Mouse (Mus musculus): ENCODE results near the gene Snx29. TPM values are rescaled to one million over a fixed set of nuclear protein-coding genes. Genes with fewer than 3 reads are reported as not detected.

The Snx29 gene
- polyA plus RNA-seq, 1 experiment = 8.4 TPM

DNA sequence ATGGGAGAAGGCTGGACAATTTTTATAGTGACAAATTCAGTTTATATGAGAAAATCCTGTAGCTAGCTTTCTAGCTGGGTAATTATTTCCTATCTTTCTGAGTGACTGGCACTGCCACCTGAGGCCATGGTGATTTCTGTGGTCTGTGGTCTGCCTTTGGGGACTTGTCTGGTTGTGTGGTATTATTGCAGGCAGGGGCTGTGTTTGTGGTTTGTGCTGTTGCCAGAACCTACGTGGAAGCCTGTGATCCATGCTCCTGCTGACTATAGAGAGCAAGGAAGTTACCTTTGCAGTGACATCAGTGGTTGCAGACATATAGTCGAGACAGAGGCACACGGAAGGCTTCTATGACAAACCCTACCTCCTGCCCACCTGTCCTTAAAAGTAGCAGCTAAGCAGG lies 298.3 kb downstream of the Snx29 start:
- Histone ChIP-seq H3K4me1 (ENCODE audit: control insufficient read depth, insufficient read depth, low read length) (peaks cover under 1% of the 10 kb centered on the region; the same call in 1 of the 2 replicates), H3K27me3 (ENCODE audit: control insufficient read depth, insufficient read depth, low read length) (no peaks in the 10 kb centered on the region), H3K4me3 (replicated peaks; ENCODE audit: insufficient read depth, low read depth, low read length) (no peak overlapping the region), H3K27ac (ENCODE audit: insufficient read depth, low read length) (no peak overlapping the region)
- TF ChIP-seq CTCF (IDR thresholded peaks at IDR 0.05; ENCODE audit: borderline replicate concordance, insufficient read depth, low read depth, low read length) (no peak), POLR2A (IDR thresholded peaks at IDR 0.05; ENCODE audit: borderline replicate concordance, insufficient read depth, low read length) (no peak)
- 86% methylated on average over 3 of the region's 3 CpGs for WGBS
- no peak for DNase-seq

DNA sequence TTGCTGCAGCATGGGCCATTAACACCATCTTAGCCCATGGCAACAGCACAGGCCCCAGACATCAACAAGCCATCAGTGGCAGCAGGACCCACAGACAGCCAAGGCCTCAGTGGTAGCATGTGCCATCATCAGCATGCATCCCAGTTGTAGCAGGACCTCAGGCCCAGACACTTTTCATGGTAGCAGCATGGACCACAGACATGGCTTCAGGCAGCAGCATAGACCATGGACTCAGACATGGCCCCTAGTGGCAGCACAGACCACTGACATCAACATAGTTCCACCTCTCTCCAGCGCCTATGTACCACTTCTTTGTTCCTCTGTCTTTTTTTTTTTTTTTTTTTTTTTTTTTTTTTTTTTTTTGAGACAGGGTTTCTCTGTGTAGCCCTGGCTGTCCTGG lies 299.0 kb downstream of the Snx29 start:
- WGBS = 88% methylated on average over 1 of the region's 1 CpGs

DNA sequence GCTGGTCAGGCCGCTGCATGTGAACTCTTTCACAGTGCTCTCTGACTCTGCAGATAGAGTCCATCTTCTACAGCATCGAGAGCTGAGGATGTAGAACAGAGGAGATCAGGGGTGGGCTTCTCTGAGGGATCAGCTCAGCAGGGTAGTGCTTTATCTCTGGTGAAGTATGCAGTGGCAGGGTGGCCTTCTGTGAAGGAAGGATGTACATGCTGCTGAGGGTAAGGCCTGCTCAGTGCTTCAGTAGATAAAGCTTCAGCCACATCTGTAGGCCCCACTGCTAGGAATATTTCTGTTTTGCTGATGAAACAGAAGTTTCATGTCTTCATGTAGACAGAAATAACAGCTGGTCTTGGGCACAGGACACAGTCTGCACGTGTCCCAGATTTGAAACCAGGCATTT lies 300.3 kb downstream of the Snx29 start:
- Histone ChIP-seq H3K27ac (ENCODE audit: insufficient read depth, low read length) (no peak overlapping the region), H3K4me3 (replicated peaks; ENCODE audit: insufficient read depth, low read depth, low read length) (no peak overlapping the region), H3K4me1 (ENCODE audit: control insufficient read depth, insufficient read depth, low read length) (no peaks in the 10 kb centered on the region), H3K27me3 (ENCODE audit: control insufficient read depth, insufficient read depth, low read length) (no peaks in the 10 kb centered on the region)
- no peak for TF ChIP-seq CTCF (IDR thresholded peaks at IDR 0.05; ENCODE audit: borderline replicate concordance, insufficient read depth, low read depth, low read length)
- no peak for TF ChIP-seq POLR2A (IDR thresholded peaks at IDR 0.05; ENCODE audit: borderline replicate concordance, insufficient read depth, low read length)
- DNase-seq = no peak
- WGBS = 77% methylated on average over 3 of the region's 3 CpGs

More for the DNA sequence above, 299.0 kb downstream of the Snx29 start:
- no peak for DNase-seq
- no peaks in the 10 kb centered on the region for H3K4me1 ChIP-seq (ENCODE audit: control insufficient read depth, insufficient read depth, low read length)
- no peak overlapping the region for H3K27ac ChIP-seq (ENCODE audit: insufficient read depth, low read length)
- H3K27me3 ChIP-seq (ENCODE audit: control insufficient read depth, insufficient read depth, low read length) = no peaks in the 10 kb centered on the region
- no peak overlapping the region for H3K4me3 ChIP-seq (replicated peaks; ENCODE audit: insufficient read depth, low read depth, low read length)
- TF ChIP-seq CTCF (IDR thresholded peaks at IDR 0.05; ENCODE audit: borderline replicate concordance, insufficient read depth, low read depth, low read length) (no peak), POLR2A (IDR thresholded peaks at IDR 0.05; ENCODE audit: borderline replicate concordance, insufficient read depth, low read length) (no peak)

DNA sequence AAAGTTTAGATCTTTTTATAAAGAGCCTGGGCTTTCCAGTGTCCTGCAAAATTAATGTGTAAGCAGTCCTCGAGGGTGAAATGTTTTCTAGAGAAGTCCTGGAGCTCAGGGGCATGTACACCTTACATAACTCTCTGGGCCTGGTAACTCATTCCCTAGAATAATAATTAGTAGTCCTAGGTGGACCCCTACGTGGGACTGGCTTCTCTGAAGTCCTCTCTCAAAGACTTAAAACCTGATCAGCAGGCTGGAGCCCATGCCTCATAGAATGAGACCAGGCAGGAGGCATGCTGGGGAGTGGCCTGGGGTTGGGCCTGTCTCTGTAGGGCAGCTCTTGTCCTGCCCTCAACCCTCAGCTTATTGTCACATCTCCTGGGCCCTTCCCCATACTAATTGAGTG lies 301.4 kb downstream of the Snx29 start:
- Histone ChIP-seq H3K4me3 (replicated peaks; ENCODE audit: insufficient read depth, low read depth, low read length) (no peak overlapping the region), H3K27me3 (ENCODE audit: control insufficient read depth, insufficient read depth, low read length) (no peaks in the 10 kb centered on the region), H3K27ac (ENCODE audit: insufficient read depth, low read length) (no peak overlapping the region), H3K4me1 (ENCODE audit: control insufficient read depth, insufficient read depth, low read length) (no peaks in the 10 kb centered on the region)
- DNase-seq = no peak
- TF ChIP-seq POLR2A (IDR thresholded peaks at IDR 0.05; ENCODE audit: borderline replicate concordance, insufficient read depth, low read length) = no peak
- no peak for TF ChIP-seq CTCF (IDR thresholded peaks at IDR 0.05; ENCODE audit: borderline replicate concordance, insufficient read depth, low read depth, low read length)
- 72% methylated on average over 2 of the region's 2 CpGs for WGBS

DNA sequence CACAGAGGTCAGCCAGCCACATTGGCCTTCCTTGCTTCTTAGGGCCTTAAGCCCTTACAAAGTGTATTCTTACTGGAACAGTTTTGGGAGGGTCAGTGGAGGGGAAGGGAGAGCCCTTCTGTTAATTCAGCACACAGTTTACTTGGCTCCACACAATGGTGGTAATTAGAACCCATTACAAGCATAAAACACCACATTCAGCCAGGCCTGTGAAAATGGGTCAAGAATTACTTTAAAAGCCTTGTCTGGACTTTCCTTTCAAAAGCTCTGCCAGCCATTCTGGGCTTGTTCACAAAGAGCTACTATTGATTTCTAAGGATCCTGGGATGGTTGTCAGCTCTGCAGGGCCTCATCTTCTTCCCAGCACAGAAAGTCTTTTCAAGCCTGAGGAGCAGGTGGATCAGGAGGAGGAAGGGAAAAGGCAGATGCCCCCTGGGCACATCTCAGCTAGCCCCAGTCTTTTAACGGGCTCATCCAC lies 303.3 kb downstream of the Snx29 start:
- 0 out of 2 replicates have a peak, but pooled peaks cover 4% of the 10 kb centered on the region for H3K4me1 ChIP-seq (ENCODE audit: control insufficient read depth, insufficient read depth, low read length)
- DNase-seq = peak in 1 of 2 experiments; percentile 32
- no peak overlapping the region for H3K4me3 ChIP-seq (replicated peaks; ENCODE audit: insufficient read depth, low read depth, low read length)
- TF ChIP-seq POLR2A (IDR thresholded peaks at IDR 0.05; ENCODE audit: borderline replicate concordance, insufficient read depth, low read length) = no peak
- no peak for TF ChIP-seq CTCF (IDR thresholded peaks at IDR 0.05; ENCODE audit: borderline replicate concordance, insufficient read depth, low read depth, low read length)
- H3K27me3 ChIP-seq (ENCODE audit: control insufficient read depth, insufficient read depth, low read length) = no peaks in the 10 kb centered on the region
- H3K27ac ChIP-seq (ENCODE audit: insufficient read depth, low read length) = no peak overlapping the region
- 62% methylated on average over 1 of the region's 1 CpGs for WGBS

DNA sequence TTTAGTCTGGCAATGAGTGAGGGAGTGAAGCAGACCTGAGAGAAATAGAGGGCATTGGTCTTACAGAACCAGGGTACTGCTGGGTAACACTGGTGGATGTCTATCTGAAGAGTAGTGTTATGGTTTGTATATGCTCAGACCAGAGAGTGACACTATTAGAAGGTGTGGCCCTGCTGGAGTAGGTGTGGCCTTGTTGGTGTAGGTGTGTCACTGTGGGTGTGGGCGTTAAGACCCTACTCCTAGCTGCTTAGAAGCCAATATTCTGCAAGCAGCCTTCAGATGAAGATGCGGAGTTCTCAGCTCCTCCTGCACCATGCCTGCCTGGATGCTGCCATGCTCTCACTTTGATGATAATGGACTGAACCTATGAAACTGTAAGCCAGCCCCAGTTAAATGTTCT lies 303.9 kb downstream of the Snx29 start:
- Histone ChIP-seq H3K27me3 (ENCODE audit: control insufficient read depth, insufficient read depth, low read length) (no peaks in the 10 kb centered on the region), H3K4me3 (replicated peaks; ENCODE audit: insufficient read depth, low read depth, low read length) (no peak overlapping the region), H3K4me1 (ENCODE audit: control insufficient read depth, insufficient read depth, low read length) (0 out of 2 replicates have a peak, but pooled peaks cover 4% of the 10 kb centered on the region), H3K27ac (ENCODE audit: insufficient read depth, low read length) (no peak overlapping the region)
- TF ChIP-seq POLR2A (IDR thresholded peaks at IDR 0.05; ENCODE audit: borderline replicate concordance, insufficient read depth, low read length) (no peak), CTCF (IDR thresholded peaks at IDR 0.05; ENCODE audit: borderline replicate concordance, insufficient read depth, low read depth, low read length) (no peak)
- DNase-seq = no peak
- WGBS = 86% methylated on average over 2 of the region's 2 CpGs

DNA sequence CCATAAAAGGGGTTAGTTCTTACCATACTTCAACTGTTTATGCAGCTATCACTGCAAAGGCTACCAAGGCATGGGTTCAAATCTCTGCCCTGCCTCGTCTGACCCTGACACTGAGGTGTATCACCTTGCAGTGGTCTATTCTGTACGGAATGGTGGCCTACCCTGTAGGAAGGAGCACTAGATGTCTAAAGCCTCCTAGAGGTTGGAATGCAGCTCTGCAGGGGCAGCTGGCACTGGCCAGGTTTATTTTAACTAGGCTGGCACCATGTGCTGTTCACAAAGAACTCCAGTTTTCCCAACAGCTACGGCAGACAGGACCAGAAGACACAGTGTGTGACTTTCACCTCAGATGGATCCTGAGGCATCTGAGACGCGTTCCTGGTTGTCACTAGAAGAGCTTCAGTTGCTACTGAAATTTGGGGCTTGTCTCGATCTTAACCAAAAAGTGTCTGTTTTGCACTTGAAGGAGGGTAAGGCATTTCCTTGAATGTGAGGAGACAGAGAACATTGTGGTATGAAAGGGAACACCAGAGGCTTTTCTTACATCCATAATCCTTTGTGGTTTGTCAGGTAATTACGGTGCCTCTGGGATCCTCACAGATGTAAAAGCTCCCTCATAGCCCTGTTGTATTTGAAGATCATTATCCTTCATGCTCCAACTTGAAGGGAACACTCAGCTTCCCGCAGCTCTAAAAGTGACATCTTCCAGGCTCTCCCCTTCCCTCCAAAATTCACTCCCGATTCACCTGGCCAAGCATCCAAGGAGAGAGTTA lies 305.3 kb downstream of the Snx29 start:
- Histone ChIP-seq H3K27ac (ENCODE audit: insufficient read depth, low read length) (no peak overlapping the region), H3K4me3 (replicated peaks; ENCODE audit: insufficient read depth, low read depth, low read length) (no peak overlapping the region), H3K4me1 (ENCODE audit: control insufficient read depth, insufficient read depth, low read length) (0 out of 2 replicates have a peak, but pooled peaks cover 4% of the 10 kb centered on the region), H3K27me3 (ENCODE audit: control insufficient read depth, insufficient read depth, low read length) (no peaks in the 10 kb centered on the region)
- peak in 1 of 2 experiments; percentile 33 for DNase-seq
- TF ChIP-seq POLR2A (IDR thresholded peaks at IDR 0.05; ENCODE audit: borderline replicate concordance, insufficient read depth, low read length) = no peak
- TF ChIP-seq CTCF (IDR thresholded peaks at IDR 0.05; ENCODE audit: borderline replicate concordance, insufficient read depth, low read depth, low read length) = peak; percentile 21; the same call in 1 of the 2 replicates
- WGBS = 87% methylated on average over 9 of the region's 9 CpGs

DNA sequence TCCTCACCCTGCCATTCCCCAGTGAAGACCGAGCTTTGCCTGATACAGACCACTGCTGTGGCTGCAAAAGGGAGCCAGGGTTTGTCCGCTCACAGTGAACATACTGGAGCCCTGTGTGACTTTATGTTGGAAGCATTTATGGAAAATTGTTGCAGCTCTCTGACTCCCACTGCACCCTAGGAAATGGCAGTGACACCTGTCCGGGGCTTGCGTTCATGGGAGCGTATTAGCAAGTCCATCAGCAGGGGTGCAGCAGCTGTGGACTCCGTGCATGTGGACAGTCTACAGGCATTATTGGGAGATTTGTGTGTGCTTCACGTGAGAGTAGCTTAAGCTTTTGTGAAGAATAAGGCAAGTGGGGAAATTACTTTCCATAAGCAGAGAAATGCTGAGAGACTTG lies 307.0 kb downstream of the Snx29 start:
- Histone ChIP-seq H3K4me1 (ENCODE audit: control insufficient read depth, insufficient read depth, low read length) (0 out of 2 replicates have a peak, but pooled peaks cover 4% of the 10 kb centered on the region), H3K27ac (ENCODE audit: insufficient read depth, low read length) (no peak overlapping the region), H3K27me3 (ENCODE audit: control insufficient read depth, insufficient read depth, low read length) (no peaks in the 10 kb centered on the region), H3K4me3 (replicated peaks; ENCODE audit: insufficient read depth, low read depth, low read length) (no peak overlapping the region)
- TF ChIP-seq CTCF (IDR thresholded peaks at IDR 0.05; ENCODE audit: borderline replicate concordance, insufficient read depth, low read depth, low read length) (no peak), POLR2A (IDR thresholded peaks at IDR 0.05; ENCODE audit: borderline replicate concordance, insufficient read depth, low read length) (no peak)
- DNase-seq = no peak
- 56% methylated on average over 7 of the region's 7 CpGs for WGBS
